Mouse (Mus musculus) midbrain, embryonic 16.5 days (tissue): ENCODE results near the gene Rtn4rl2. TPM values are rescaled to one million over a fixed set of nuclear protein-coding genes. Genes with fewer than 3 reads are reported as not detected.

Experiments used
- ATAC-seq: fragments of 200-750 bp; cut with Nextera tagmentation; 2 replicates; pipeline ENCODE4 v1.8.0; 2017; ENCODE audit warnings: moderate TSS enrichment
- H3K27ac ChIP-seq: fragments of 300-500 bp; sonication (generic); 2 replicates; pipeline ENCODE4 v1.5.1; 2014; ENCODE audit warnings: mild to moderate bottlenecking, low read length, mixed read lengths
- H3K27me3 ChIP-seq: fragments of 300-500 bp; sonication (generic); 2 replicates; pipeline ENCODE4 v1.6.1; 2014; ENCODE audit warnings: low read depth, low read length, mixed read lengths; ENCODE audit not compliant: control insufficient read depth, insufficient read depth
- H3K36me3 ChIP-seq: fragments of 300-500 bp; sonication (generic); 2 replicates; pipeline ENCODE4 v1.6.1; 2014; ENCODE audit warnings: mild to moderate bottlenecking, low read length, moderate library complexity, mixed read lengths; ENCODE audit not compliant: control insufficient read depth, insufficient read depth
- H3K4me1 ChIP-seq: fragments of 300-500 bp; sonication (generic); 2 replicates; pipeline ENCODE4 v1.6.1; 2014; ENCODE audit warnings: mild to moderate bottlenecking, low read length, mixed read lengths; ENCODE audit not compliant: control insufficient read depth, insufficient read depth
- H3K4me2 ChIP-seq: fragments of 300-500 bp; sonication (generic); 2 replicates; pipeline ENCODE4 v1.6.1; 2014; ENCODE audit warnings: mild to moderate bottlenecking, low read length, mixed read lengths
- H3K4me3 ChIP-seq: fragments of 300-500 bp; sonication (generic); 2 replicates; pipeline ENCODE4 v1.5.1; 2014; ENCODE audit warnings: low read depth, mild to moderate bottlenecking, low read length, moderate library complexity, mixed read lengths
- H3K9ac ChIP-seq: fragments of 300-500 bp; sonication (generic); 2 replicates; pipeline ENCODE4 v1.6.1; 2014; ENCODE audit warnings: low read depth, low read length, mixed read lengths
- H3K9me3 ChIP-seq: fragments of 300-500 bp; sonication (generic); replicated peaks from 2 replicates; pipeline ENCODE4 v1.6.1; 2014; ENCODE audit warnings: mild to moderate bottlenecking, low read length, mixed read lengths; ENCODE audit not compliant: control insufficient read depth, poor library complexity, severe bottlenecking
- WGBS: fragments of 180-500 bp; shearing (Covaris S2); extraction: QIAGEN DNeasy Blood & Tissue Kit; methylation state at CpG from one replicate; pipeline ENCODE4 v1.1.7; 2014; 5-methylcytosine and 5-hydroxymethylcytosine counted together
- polyA plus RNA-seq: library from polyadenylated mRNA; unstranded; fragments of >200 nt; fragmentation: Nextera tagmentation; extraction: Ambion mirVana; gene quantifications from 2 replicates; pipeline ENCODE4 v1.2.1, GENCODE M21; 2015

Gene Rtn4rl2
- polyA plus RNA-seq, 1 experiment from 2014 or later, result 3.9 TPM

GRCm38 (mm10) chr2:84861430-84861829, 25.1 kb downstream of the Rtn4rl2 start:
- peaks cover 8% of the 10 kb centered on the region; the same call in 1 of the 2 replicates for H3K4me1 ChIP-seq
- no peak overlapping the region for H3K9ac ChIP-seq
- H3K27ac ChIP-seq, result no peak overlapping the region
- H3K4me2 ChIP-seq, result no peak overlapping the region
- H3K4me3 ChIP-seq, result no peak overlapping the region
- no peak for ATAC-seq
- peaks cover 9% of the 10 kb centered on the region; the same call in 1 of the 2 replicates for H3K27me3 ChIP-seq
- no peaks in the 10 kb centered on the region for H3K36me3 ChIP-seq
- no peaks in the 10 kb centered on the region for H3K9me3 ChIP-seq
- 91% methylated on average over 3 of the region's 3 CpGs for WGBS

- 86% methylated on average over 7 of the region's 7 CpGs for WGBS
- no peak overlapping the region for H3K4me3 ChIP-seq
- no peaks in the 10 kb centered on the region for H3K9me3 ChIP-seq
- H3K9ac ChIP-seq, result no peak overlapping the region
- no peaks in the 10 kb centered on the region for H3K4me1 ChIP-seq
- H3K36me3 ChIP-seq, result no peaks in the 10 kb centered on the region
- H3K27me3 ChIP-seq, result no peaks in the 10 kb centered on the region
- H3K27ac ChIP-seq, result no peak overlapping the region
- H3K4me2 ChIP-seq, result no peak overlapping the region
- no peak for ATAC-seq
Measured at GRCm38 (mm10) chr2:84859991-84860780, 26.3 kb downstream of the Rtn4rl2 start.

- H3K4me3 ChIP-seq, result no peak overlapping the region
- H3K27ac ChIP-seq, result no peak overlapping the region
- H3K9me3 ChIP-seq, result no peaks in the 10 kb centered on the region
- no peak overlapping the region for H3K4me2 ChIP-seq
- H3K27me3 ChIP-seq, result no peaks in the 10 kb centered on the region
- no peak for ATAC-seq
- WGBS, result 86% methylated on average over 1 of the region's 1 CpGs
- H3K36me3 ChIP-seq, result no peaks in the 10 kb centered on the region
- H3K9ac ChIP-seq, result no peak overlapping the region
- H3K4me1 ChIP-seq, result no peaks in the 10 kb centered on the region
Measured at GRCm38 (mm10) chr2:84858551-84858950, 28.0 kb downstream of the Rtn4rl2 start.

- Histone ChIP-seq H3K4me1 (no peaks in the 10 kb centered on the region), H3K27ac (no peak overlapping the region), H3K9me3 (no peaks in the 10 kb centered on the region), H3K9ac (no peak overlapping the region), H3K27me3 (no peaks in the 10 kb centered on the region), H3K4me3 (no peak overlapping the region), H3K36me3 (no peaks in the 10 kb centered on the region), H3K4me2 (no peak overlapping the region)
- 56% methylated on average over 2 of the region's 2 CpGs for WGBS
- peak; percentile 81 for ATAC-seq
Measured at GRCm38 (mm10) chr2:84855732-84856131, 30.8 kb downstream of the Rtn4rl2 start.

- no peaks in the 10 kb centered on the region for H3K27me3 ChIP-seq
- H3K9ac ChIP-seq, result no peak overlapping the region
- no peaks in the 10 kb centered on the region for H3K36me3 ChIP-seq
- H3K9me3 ChIP-seq, result no peaks in the 10 kb centered on the region
- H3K4me1 ChIP-seq, result no peaks in the 10 kb centered on the region
- no peak overlapping the region for H3K27ac ChIP-seq
- WGBS, result 30% methylated on average over 23 of the region's 23 CpGs
- ATAC-seq, result no peak
- H3K4me3 ChIP-seq, result no peak overlapping the region
- no peak overlapping the region; the same call in 1 of the 2 replicates for H3K4me2 ChIP-seq
Measured at GRCm38 (mm10) chr2:84851130-84852040, 35.1 kb downstream of the Rtn4rl2 start.

GRCm38 (mm10) chr2:84850407-84851129, 35.9 kb downstream of the Rtn4rl2 start:
- WGBS, result 61% methylated on average over 7 of the region's 7 CpGs
- H3K4me2 ChIP-seq, result no peak overlapping the region
- H3K4me3 ChIP-seq, result no peak overlapping the region
- H3K9ac ChIP-seq, result no peak overlapping the region
- no peak for ATAC-seq
- no peak overlapping the region for H3K27ac ChIP-seq
- H3K4me1 ChIP-seq, result no peaks in the 10 kb centered on the region
- no peaks in the 10 kb centered on the region for H3K27me3 ChIP-seq
- no peaks in the 10 kb centered on the region for H3K9me3 ChIP-seq
- H3K36me3 ChIP-seq, result no peaks in the 10 kb centered on the region

GRCm38 (mm10) chr2:84845226-84845625, 41.3 kb downstream of the Rtn4rl2 start:
- Histone ChIP-seq H3K9ac (no peak overlapping the region), H3K27ac (no peak overlapping the region), H3K27me3 (peaks cover 17% of the 10 kb centered on the region), H3K4me2 (no peak overlapping the region), H3K4me1 (peaks cover 7% of the 10 kb centered on the region; the same call in 1 of the 2 replicates), H3K9me3 (no peaks in the 10 kb centered on the region), H3K4me3 (no peak overlapping the region), H3K36me3 (no peaks in the 10 kb centered on the region)
- 73% methylated on average over 1 of the region's 1 CpGs for WGBS
- no peak for ATAC-seq

GRCm38 (mm10) chr2:84843654-84844053, 42.9 kb downstream of the Rtn4rl2 start:
- no peak for ATAC-seq
- H3K27ac ChIP-seq, result no peak overlapping the region
- no peaks in the 10 kb centered on the region for H3K9me3 ChIP-seq
- H3K27me3 ChIP-seq, result peaks cover 32% of the 10 kb centered on the region
- no peak overlapping the region for H3K4me2 ChIP-seq
- no peak overlapping the region for H3K4me3 ChIP-seq
- peaks cover 19% of the 10 kb centered on the region for H3K4me1 ChIP-seq
- WGBS, result 94% methylated on average over 6 of the region's 6 CpGs
- no peaks in the 10 kb centered on the region for H3K36me3 ChIP-seq
- H3K9ac ChIP-seq, result no peak overlapping the region
